Mouse (Mus musculus): ENCODE data around the gene Cyth2.

- TF ChIP-seq POLR2A (IDR thresholded peaks at IDR 0.05; ENCODE audit: insufficient read depth, low read depth, low read length), result no peak
- no peak for TF ChIP-seq CTCF (IDR thresholded peaks at IDR 0.05; ENCODE audit: insufficient read depth, low read depth, low read length)
These were observed 1.6 kb upstream of the Cyth2 start for GRCm38 (mm10) chr7:45815984-45816351.
